Mouse (Mus musculus) E14TG2a.4 (cell line): ENCODE measurements around the gene Rab23.

Experiments
- CTCF ChIP-seq: conservative IDR thresholded peaks from 2 replicates; pipeline ENCODE4 v1.5.1; 2014; ENCODE audit warnings: low read length
- NANOG ChIP-seq: IDR thresholded peaks from 2 replicates; pipeline ENCODE4 v1.6.1; 2014; ENCODE audit warnings: borderline replicate concordance, low read length, mixed read lengths
- POU5F1 ChIP-seq: IDR thresholded peaks from 2 replicates; pipeline ENCODE4 v1.6.1; 2014; ENCODE audit warnings: low read length, borderline replicate concordance

DNA sequence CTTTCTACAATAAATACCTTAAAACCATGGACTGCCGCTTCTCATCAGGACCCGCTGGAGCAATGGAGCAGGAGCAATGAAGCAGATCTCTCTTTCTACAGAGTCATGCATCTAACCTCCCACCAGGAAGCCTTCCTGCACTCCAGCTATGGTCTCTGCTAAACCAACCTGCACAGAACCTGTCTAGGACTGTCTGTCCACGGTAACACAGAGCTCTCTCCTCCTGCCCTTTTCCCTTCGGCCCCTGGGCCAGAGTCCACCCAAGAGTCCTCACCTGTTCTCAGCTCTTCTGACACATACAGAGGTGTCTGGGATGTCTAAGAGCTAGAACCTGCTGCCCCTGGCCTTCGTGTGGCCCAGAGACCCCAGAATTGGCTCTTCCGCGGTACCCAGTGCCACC, 38.8 kb upstream of the Rab23 start:
- no peak for TF ChIP-seq POU5F1
- TF ChIP-seq CTCF = no peak
- no peak for TF ChIP-seq NANOG
